Mouse (Mus musculus) midbrain, embryonic 13.5 days (tissue): Measurements from ENCODE around the gene Tsga13. TPM values are rescaled to one million over a fixed set of nuclear protein-coding genes. Genes with fewer than 3 reads are reported as not detected.

Experiments used
- ATAC-seq: fragments of 200-750 bp; cut with Nextera tagmentation; 2 replicates; pipeline ENCODE4 v1.8.0; 2017; ENCODE audit warnings: mild to moderate bottlenecking, moderate TSS enrichment, moderate library complexity
- H3K27ac ChIP-seq: fragments of 300-500 bp; sonication (generic); 2 replicates; pipeline ENCODE4 v1.5.1; 2015; ENCODE audit warnings: inconsistent platforms, mild to moderate bottlenecking, moderate library complexity
- H3K27me3 ChIP-seq: fragments of 300-500 bp; sonication (generic); 2 replicates; pipeline ENCODE4 v1.6.1; 2015; ENCODE audit warnings: mild to moderate bottlenecking, inconsistent platforms
- H3K36me3 ChIP-seq: fragments of 300-500 bp; sonication (generic); 2 replicates; pipeline ENCODE4 v1.6.1; 2015; ENCODE audit warnings: mild to moderate bottlenecking, inconsistent platforms
- H3K4me1 ChIP-seq: fragments of 300-500 bp; sonication (generic); replicated peaks from 2 replicates; pipeline ENCODE4 v1.6.1; 2015; ENCODE audit warnings: inconsistent platforms
- H3K4me2 ChIP-seq: fragments of 300-500 bp; sonication (generic); replicated peaks from 2 replicates; pipeline ENCODE4 v1.6.1; 2015; ENCODE audit warnings: moderate library complexity, mild to moderate bottlenecking, inconsistent platforms
- H3K4me3 ChIP-seq: fragments of 300-500 bp; sonication (generic); replicated peaks from 2 replicates; pipeline ENCODE4 v1.5.1; 2015; ENCODE audit warnings: mild to moderate bottlenecking, inconsistent platforms
- H3K9ac ChIP-seq: fragments of 300-500 bp; sonication (generic); replicated peaks from 2 replicates; pipeline ENCODE4 v1.6.1; 2015; ENCODE audit warnings: mild to moderate bottlenecking, inconsistent platforms
- H3K9me3 ChIP-seq: fragments of 300-500 bp; sonication (generic); 2 replicates; pipeline ENCODE4 v1.6.1; 2016; ENCODE audit warnings: mild to moderate bottlenecking, inconsistent platforms
- WGBS: fragments of 180-500 bp; shearing (Covaris S2); methylation state at CpG from one replicate; pipeline ENCODE4 v1.1.7; 2015; 5-methylcytosine and 5-hydroxymethylcytosine counted together
- polyA plus RNA-seq: library from polyadenylated mRNA; unstranded; fragments of >200 nt; fragmentation: Nextera tagmentation; extraction: Ambion mirVana; gene quantifications from 2 replicates; pipeline ENCODE4 v1.2.1, GENCODE M21; 2015

Gene Tsga13
- polyA plus RNA-seq, 1 experiment from 2014 or later, result 0.28 TPM

DNA sequence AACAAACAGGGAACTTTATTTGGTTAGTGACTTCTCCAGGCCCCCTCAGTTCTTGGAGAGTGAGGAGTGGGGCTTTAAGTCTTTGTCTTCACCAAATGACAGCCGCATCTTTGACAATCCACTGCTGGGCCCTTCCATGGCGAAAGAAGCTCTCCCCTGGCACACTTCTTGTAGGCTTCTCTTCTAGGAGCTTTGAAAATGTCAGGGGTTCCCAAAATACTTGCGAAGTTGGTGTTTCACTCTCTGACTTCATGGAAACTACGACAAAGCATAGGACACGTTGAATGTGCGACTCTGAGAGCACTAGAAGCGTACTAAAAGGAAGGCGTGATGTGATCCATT lies 18.4 kb downstream of the Tsga13 start:
- Histone ChIP-seq H3K36me3 (peaks cover 3% of the 10 kb centered on the region), H3K4me1 (peaks cover 16% of the 10 kb centered on the region), H3K9me3 (no peaks in the 10 kb centered on the region), H3K4me2 (peak overlapping the region; percentile 59), H3K9ac (peak overlapping the region; percentile 82; the same call in 1 of the 2 replicates), H3K4me3 (peak overlapping the region; percentile 71), H3K27me3 (no peaks in the 10 kb centered on the region), H3K27ac (peak overlapping the region; percentile 97)
- ATAC-seq, result no peak
- WGBS, result 21% methylated on average over 8 of the region's 8 CpGs

- H3K9ac ChIP-seq, result peak within 1 kb of the TSS; percentile 82
- peak within 1 kb of the TSS; percentile 59 for H3K4me2 ChIP-seq
- under 1% methylated on average over 75 of the region's 83 CpGs for WGBS
- peaks cover 3% of the 10 kb centered on the region for H3K36me3 ChIP-seq
- H3K9me3 ChIP-seq, result no peaks in the 10 kb centered on the region
- no peaks in the 10 kb centered on the region for H3K27me3 ChIP-seq
- H3K27ac ChIP-seq, result peak within 1 kb of the TSS; percentile 97
- peak; percentile 99 for ATAC-seq
- peak within 1 kb of the TSS; percentile 71 for H3K4me3 ChIP-seq
- H3K4me1 ChIP-seq, result peaks cover 16% of the 10 kb centered on the region
Measured at GRCm38 (mm10) chr6:30896195-30896985, 19.0 kb downstream of the Tsga13 start, which contains the start of gene Copg2. Gene Copg2 (minus strand): TSS chr6:30896794.

DNA sequence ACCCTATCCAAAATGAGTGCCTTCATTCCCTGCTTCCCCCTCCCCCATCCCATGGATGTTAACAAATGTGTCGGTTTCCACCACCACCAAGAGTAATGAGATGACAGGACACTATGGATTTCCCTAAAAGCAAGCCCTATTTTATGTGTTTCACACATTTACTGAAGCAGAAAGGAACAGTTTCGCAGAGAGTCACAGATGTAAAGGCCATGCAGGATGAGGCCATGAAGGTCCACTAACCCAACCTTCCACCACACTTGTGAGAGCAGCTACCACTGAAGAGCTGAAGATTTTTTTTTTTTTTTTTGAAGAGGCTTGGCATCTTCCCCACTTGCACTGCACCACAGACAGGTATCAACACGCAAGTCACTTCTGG lies 19.6 kb downstream of the Tsga13 start:
- H3K4me2 ChIP-seq, result peak overlapping the region; percentile 59
- H3K27me3 ChIP-seq, result no peaks in the 10 kb centered on the region
- peak overlapping the region; percentile 82 for H3K9ac ChIP-seq
- WGBS, result 21% methylated on average over 3 of the region's 3 CpGs
- peaks cover 16% of the 10 kb centered on the region for H3K4me1 ChIP-seq
- H3K27ac ChIP-seq, result peak overlapping the region; percentile 97
- H3K4me3 ChIP-seq, result peak overlapping the region; percentile 71
- no peaks in the 10 kb centered on the region for H3K9me3 ChIP-seq
- H3K36me3 ChIP-seq, result peaks cover 3% of the 10 kb centered on the region
- no peak; the same call in 1 of the 2 replicates for ATAC-seq

GRCm38 (mm10) chr6:30893081-30893480 lies 22.3 kb downstream of the Tsga13 start:
- ATAC-seq, result no peak
- WGBS, result 89% methylated on average over 4 of the region's 4 CpGs
- Histone ChIP-seq H3K4me1 (peaks cover 16% of the 10 kb centered on the region), H3K4me2 (no peak overlapping the region), H3K9ac (no peak overlapping the region), H3K27ac (no peak overlapping the region), H3K9me3 (no peaks in the 10 kb centered on the region), H3K4me3 (no peak overlapping the region), H3K27me3 (no peaks in the 10 kb centered on the region), H3K36me3 (peaks cover 21% of the 10 kb centered on the region)

GRCm38 (mm10) chr6:30891761-30892160 lies 23.6 kb downstream of the Tsga13 start:
- no peak overlapping the region for H3K27ac ChIP-seq
- peaks cover 28% of the 10 kb centered on the region for H3K36me3 ChIP-seq
- H3K4me1 ChIP-seq, result peaks cover 13% of the 10 kb centered on the region
- H3K4me2 ChIP-seq, result no peak overlapping the region
- no peak overlapping the region for H3K9ac ChIP-seq
- ATAC-seq, result no peak
- no peaks in the 10 kb centered on the region for H3K27me3 ChIP-seq
- H3K4me3 ChIP-seq, result no peak overlapping the region
- no peaks in the 10 kb centered on the region for H3K9me3 ChIP-seq

- peaks cover 43% of the 10 kb centered on the region for H3K36me3 ChIP-seq
- 93% methylated on average over 3 of the region's 3 CpGs for WGBS
- no peak overlapping the region for H3K4me3 ChIP-seq
- no peak for ATAC-seq
- H3K9me3 ChIP-seq, result no peaks in the 10 kb centered on the region
- no peak overlapping the region for H3K9ac ChIP-seq
- H3K4me1 ChIP-seq, result no peaks in the 10 kb centered on the region
- H3K27me3 ChIP-seq, result no peaks in the 10 kb centered on the region
- H3K4me2 ChIP-seq, result no peak overlapping the region
- no peak overlapping the region for H3K27ac ChIP-seq
Measured at GRCm38 (mm10) chr6:30884856-30885255, 30.5 kb downstream of the Tsga13 start.

GRCm38 (mm10) chr6:30883491-30883890 lies 31.9 kb downstream of the Tsga13 start:
- Histone ChIP-seq H3K36me3 (peaks cover 33% of the 10 kb centered on the region), H3K9ac (no peak overlapping the region), H3K9me3 (no peaks in the 10 kb centered on the region), H3K27ac (no peak overlapping the region), H3K4me3 (no peak overlapping the region), H3K4me2 (no peak overlapping the region), H3K27me3 (no peaks in the 10 kb centered on the region), H3K4me1 (no peaks in the 10 kb centered on the region)
- no peak for ATAC-seq
- 91% methylated on average over 4 of the region's 4 CpGs for WGBS

GRCm38 (mm10) chr6:30876661-30877060 lies 38.7 kb downstream of the Tsga13 start:
- Histone ChIP-seq H3K4me2 (no peak overlapping the region), H3K27ac (no peak overlapping the region), H3K4me3 (no peak overlapping the region), H3K27me3 (no peaks in the 10 kb centered on the region), H3K9ac (no peak overlapping the region), H3K9me3 (peaks cover 3% of the 10 kb centered on the region; the same call in 1 of the 2 replicates), H3K4me1 (peaks cover 8% of the 10 kb centered on the region), H3K36me3 (peaks cover 39% of the 10 kb centered on the region)
- ATAC-seq, result no peak

DNA sequence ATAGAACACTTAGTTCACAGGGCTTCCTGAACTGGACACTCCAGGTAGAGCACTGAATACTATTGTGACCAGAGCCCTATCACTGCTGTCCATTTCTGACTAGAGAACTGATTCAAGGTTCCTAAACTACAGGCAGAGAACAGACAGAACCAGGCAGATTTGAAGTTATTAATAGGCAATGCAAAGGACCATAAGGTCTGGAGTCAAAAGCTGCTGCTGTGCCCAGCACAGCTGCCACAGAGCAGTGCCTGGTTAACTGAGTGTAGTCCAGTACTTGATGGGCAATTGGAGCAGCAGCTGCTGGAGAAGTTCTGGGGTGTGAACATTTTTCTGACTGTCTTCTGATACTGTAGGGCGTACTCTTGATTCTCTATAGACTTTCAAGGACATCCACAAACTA lies 48.9 kb downstream of the Tsga13 start:
- Histone ChIP-seq H3K4me2 (no peak overlapping the region), H3K27ac (no peak overlapping the region), H3K4me1 (no peaks in the 10 kb centered on the region), H3K4me3 (no peak overlapping the region), H3K27me3 (no peaks in the 10 kb centered on the region), H3K9ac (no peak overlapping the region), H3K9me3 (no peaks in the 10 kb centered on the region), H3K36me3 (peaks cover 3% of the 10 kb centered on the region; the same call in 1 of the 2 replicates)
- ATAC-seq, result no peak
- WGBS, result 95% methylated on average over 1 of the region's 1 CpGs

- no peaks in the 10 kb centered on the region for H3K9me3 ChIP-seq
- 95% methylated on average over 3 of the region's 3 CpGs for WGBS
- no peak overlapping the region for H3K27ac ChIP-seq
- H3K9ac ChIP-seq, result no peak overlapping the region
- H3K36me3 ChIP-seq, result no peaks in the 10 kb centered on the region; the same call in 1 of the 2 replicates
- no peaks in the 10 kb centered on the region for H3K4me1 ChIP-seq
- H3K4me2 ChIP-seq, result no peak overlapping the region
- H3K4me3 ChIP-seq, result no peak overlapping the region
- H3K27me3 ChIP-seq, result no peaks in the 10 kb centered on the region
- ATAC-seq, result no peak
Measured at GRCm38 (mm10) chr6:30865031-30865678, 50.2 kb downstream of the Tsga13 start.

GRCm38 (mm10) chr6:30855956-30856355 lies 59.4 kb downstream of the Tsga13 start:
- 95% methylated on average over 7 of the region's 7 CpGs for WGBS

DNA sequence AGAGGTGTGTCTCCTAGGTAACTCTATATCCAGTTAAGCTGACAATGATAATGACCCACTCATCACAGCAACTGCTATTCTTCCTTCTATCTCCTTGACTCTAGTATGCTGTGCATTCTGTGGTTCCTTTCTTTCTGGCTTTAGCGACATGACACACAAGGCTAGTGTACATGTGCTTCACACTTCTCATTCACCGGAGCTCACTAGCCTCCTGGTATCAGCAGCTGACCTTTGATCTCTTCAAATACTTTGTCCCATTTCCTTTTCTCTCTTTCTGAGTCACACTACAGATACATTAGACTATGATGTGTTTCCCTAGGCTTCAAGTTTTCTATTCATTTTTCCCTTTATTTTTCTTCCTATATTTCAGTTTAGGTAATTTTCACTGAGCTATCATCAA lies 60.2 kb downstream of the Tsga13 start:
- Histone ChIP-seq H3K4me2 (no peak overlapping the region), H3K36me3 (peaks cover 40% of the 10 kb centered on the region), H3K9ac (no peak overlapping the region), H3K9me3 (no peaks in the 10 kb centered on the region), H3K4me3 (no peak overlapping the region), H3K27me3 (no peaks in the 10 kb centered on the region), H3K4me1 (no peaks in the 10 kb centered on the region), H3K27ac (no peak overlapping the region)
- WGBS, result 94% methylated on average over 2 of the region's 2 CpGs
- ATAC-seq, result no peak

More at GRCm38 (mm10) chr6:30855956-30856355, 59.4 kb downstream of the Tsga13 start:
- no peaks in the 10 kb centered on the region for H3K9me3 ChIP-seq
- no peaks in the 10 kb centered on the region for H3K27me3 ChIP-seq
- H3K4me1 ChIP-seq, result no peaks in the 10 kb centered on the region
- no peak overlapping the region for H3K9ac ChIP-seq
- H3K4me2 ChIP-seq, result no peak overlapping the region
- peaks cover 40% of the 10 kb centered on the region for H3K36me3 ChIP-seq
- H3K27ac ChIP-seq, result no peak overlapping the region
- ATAC-seq, result no peak
- H3K4me3 ChIP-seq, result no peak overlapping the region
